Mouse (Mus musculus): ENCODE measurements around the gene Pcare. TPM values are rescaled to one million over a fixed set of nuclear protein-coding genes. Genes with fewer than 3 reads are reported as not detected.
"Not testable (repeated sequence)": the region's sequence is repeated elsewhere in the genome, so short reads cannot be mapped to it uniquely, and the experiment has no call there.

Gene Pcare
- total RNA-seq (2021) = under 1 TPM; 0.44 to 0.45 TPM
- long read RNA-seq, experiment 1 = 0 reads
- long read RNA-seq, experiment 2 = 0 reads

GRCm38 (mm10) chr17:71752831-71753230, at the start of gene Pcare:
TSS of gene Pcare (minus strand) at chr17:71752894.
- no peak for DNase-seq (ENCODE audit: low spot score in 2 of 2)

GRCm38 (mm10) chr17:71795521-71796205, 43.0 kb upstream of the Pcare start:
- DNase-seq (ENCODE audit: low spot score in 2 of 2) = no peak

DNA sequence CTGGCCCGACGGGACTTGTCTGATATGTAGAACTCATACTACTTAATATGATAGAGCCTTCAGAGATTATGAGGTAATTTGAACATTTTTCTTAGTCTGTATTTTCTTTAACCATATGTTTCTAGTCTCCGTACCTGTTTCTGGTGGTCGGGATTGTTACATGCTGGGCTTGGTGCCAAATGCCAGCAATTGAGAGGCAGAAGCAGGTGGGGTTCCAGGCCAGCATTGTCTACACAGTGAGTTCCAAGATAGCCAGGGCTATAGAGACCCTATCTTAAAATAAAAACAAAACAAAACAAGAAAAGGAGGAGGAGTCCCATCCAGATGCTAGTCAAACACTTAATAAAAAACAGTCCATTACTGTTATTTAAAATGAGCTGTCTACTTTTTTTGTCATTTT, 38.9 kb upstream of the Pcare start:
- no peak for DNase-seq (ENCODE audit: low spot score in 2 of 2)

GRCm38 (mm10) chr17:71791109-71791508, 38.4 kb upstream of the Pcare start:
- DNase-seq (ENCODE audit: low spot score in 2 of 2) = no peak

- DNase-seq (ENCODE audit: low spot score in 2 of 2) = no peak
Observed at GRCm38 (mm10) chr17:71786456-71786855, 33.8 kb upstream of the Pcare start.

GRCm38 (mm10) chr17:71783366-71783735, 30.7 kb upstream of the Pcare start:
- peak; percentile 23 for DNase-seq (ENCODE audit: low spot score in 2 of 2)

DNA sequence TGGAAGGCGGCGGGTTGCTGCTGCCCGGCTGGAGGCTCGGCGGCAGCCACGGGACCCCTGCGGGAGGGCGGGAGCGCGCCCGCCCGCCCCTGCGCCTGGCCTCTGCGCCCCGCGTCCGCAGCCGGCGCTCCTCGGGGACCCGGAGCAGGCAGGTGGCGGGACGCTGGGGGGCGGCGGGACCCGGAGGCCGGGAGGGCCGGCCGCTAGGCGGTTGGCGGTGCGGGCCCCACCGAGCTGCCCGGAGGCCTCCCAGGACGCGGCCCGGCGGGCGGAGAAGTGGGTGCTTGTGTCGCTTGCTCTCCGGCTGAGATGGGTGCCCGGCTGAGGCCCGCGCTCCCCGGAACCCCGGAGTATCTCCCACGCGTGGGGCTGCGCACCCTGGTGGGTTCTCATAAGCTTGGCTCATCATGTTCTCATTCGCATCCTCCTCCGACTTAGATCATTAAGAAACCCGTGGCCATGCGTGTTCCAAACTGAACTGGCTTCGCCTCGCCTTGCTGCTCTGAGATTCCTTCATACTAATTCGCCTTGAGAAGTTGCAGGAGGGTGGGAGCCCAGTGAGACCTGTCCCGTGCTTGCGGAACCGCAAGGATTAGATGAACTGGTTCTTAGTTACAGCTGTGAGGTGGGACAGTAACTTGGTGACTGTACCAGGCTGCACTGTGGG, 30.1 kb upstream of the Pcare start:
- peak; percentile 39 to 41 for DNase-seq (ENCODE audit: low spot score in 2 of 2)

DNA sequence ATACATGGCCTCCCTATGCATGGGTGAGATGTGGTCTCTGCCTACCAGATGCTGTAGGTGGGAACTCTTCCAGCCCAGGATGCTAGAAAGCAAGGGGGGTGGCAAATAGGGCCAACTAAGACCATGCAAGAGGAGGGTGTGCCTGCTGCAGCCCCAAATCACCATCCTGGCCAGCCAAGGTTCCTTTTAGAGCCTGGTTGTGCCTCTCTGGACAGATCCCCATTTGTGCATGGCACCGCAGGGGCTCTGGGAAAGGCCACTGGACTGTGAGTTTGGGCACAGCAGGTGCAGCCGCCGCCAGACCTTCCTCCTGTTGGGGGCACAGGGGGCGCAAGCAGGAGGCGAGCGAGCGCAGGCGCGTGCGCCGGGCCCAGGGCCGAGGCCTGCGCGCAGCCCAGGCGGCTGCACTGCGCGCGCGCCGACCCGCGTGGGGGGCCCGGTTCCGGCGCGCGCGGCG, 29.6 kb upstream of the Pcare start:
- peak; percentile 34 to 45 for DNase-seq (ENCODE audit: low spot score in 2 of 2)

- DNase-seq (ENCODE audit: low spot score in 2 of 2) = peak; percentile 90 to 91
Observed at GRCm38 (mm10) chr17:71780945-71781344, 28.3 kb upstream of the Pcare start.

- DNase-seq (ENCODE audit: low spot score in 2 of 2) = no peak
Observed at GRCm38 (mm10) chr17:71780490-71780889, 27.8 kb upstream of the Pcare start.

DNA sequence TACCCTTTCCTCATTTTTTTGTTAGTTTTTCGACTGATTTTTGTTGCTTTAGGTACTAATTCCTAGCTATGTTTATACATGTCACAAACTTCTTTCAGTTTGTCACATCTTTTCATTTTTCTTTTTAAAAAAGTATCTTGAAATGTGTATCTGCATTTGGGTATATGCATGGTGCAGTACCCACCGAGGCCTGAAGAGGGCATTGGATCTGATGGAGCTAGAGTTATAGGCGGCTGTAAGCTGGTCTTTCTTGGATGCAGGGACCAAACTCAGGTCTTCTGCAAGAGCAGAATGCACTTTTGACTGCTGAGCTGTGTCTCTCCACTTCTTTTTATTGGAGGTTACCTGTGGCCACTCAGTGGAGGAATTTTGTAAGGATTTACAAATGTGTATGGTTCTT, 26.0 kb upstream of the Pcare start:
- no peak for DNase-seq (ENCODE audit: low spot score in 2 of 2)

GRCm38 (mm10) chr17:71775279-71775678, 22.6 kb upstream of the Pcare start:
- DNase-seq (ENCODE audit: low spot score in 2 of 2) = no peak

- DNase-seq (ENCODE audit: low spot score in 2 of 2) = no peak
Observed at GRCm38 (mm10) chr17:71774173-71774572, 21.5 kb upstream of the Pcare start.

DNA sequence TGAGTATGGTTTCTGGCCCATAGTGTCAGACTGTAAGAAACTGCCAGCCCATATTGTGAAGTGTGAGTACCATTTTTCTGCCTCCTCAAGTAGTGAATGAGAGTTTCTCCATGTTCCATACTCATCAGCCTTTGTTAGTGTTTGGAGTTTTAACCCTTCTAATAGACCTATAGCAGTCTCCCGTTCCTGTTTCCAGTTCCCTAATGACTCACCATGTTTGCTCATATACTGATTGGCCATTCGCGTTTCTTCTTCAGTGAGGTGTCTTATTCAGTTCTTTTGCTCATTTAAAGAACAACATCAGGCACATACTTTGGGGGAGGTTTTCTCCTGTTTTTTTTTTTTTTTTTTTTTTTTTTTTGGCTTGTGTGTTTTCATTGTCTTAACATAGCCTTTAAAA, 18.0 kb upstream of the Pcare start:
- no peak for DNase-seq (ENCODE audit: low spot score in 2 of 2)

GRCm38 (mm10) chr17:71769564-71769963, 16.9 kb upstream of the Pcare start:
- DNase-seq (ENCODE audit: low spot score in 2 of 2) = no peak

GRCm38 (mm10) chr17:71768173-71768572, 15.5 kb upstream of the Pcare start, which contains the start of gene Clip4:
TSS of gene Clip4 (plus strand) at chr17:71768473.
- not testable (repeated sequence) for DNase-seq (ENCODE audit: low spot score in 2 of 2)

GRCm38 (mm10) chr17:71760536-71760935, 7.8 kb upstream of the Pcare start:
- DNase-seq (ENCODE audit: low spot score in 2 of 2) = no peak

GRCm38 (mm10) chr17:71749616-71750168, 3.0 kb downstream of the Pcare start:
- no peak for DNase-seq (ENCODE audit: low spot score in 2 of 2)

- no peak for DNase-seq (ENCODE audit: low spot score in 2 of 2)
Observed at GRCm38 (mm10) chr17:71747561-71747960, 5.1 kb downstream of the Pcare start.

DNA sequence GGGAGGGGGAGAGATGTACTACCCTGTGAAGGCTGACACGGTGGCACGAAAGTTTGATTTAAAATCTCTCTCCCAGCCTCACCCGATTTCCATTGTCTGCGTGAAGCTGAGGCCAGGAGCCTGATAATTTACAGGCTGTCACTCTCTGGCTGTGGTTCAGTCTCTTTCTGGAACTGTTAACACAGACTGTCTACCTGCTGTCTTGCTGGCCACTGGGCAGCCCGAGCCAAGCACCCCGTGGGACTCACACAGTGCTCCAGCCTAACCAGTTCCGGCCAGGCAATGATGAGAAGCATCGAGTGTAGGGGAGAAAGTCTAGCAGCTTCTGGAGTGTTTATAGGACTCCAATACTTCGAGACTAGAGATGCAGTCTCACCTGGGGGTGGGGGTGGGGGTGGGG, 6.6 kb downstream of the Pcare start:
- DNase-seq (ENCODE audit: low spot score in 2 of 2) = no peak

- peak; percentile 41 to 49 for DNase-seq (ENCODE audit: low spot score in 2 of 2)
Observed at GRCm38 (mm10) chr17:71742935-71743334, 9.8 kb downstream of the Pcare start.

- DNase-seq (ENCODE audit: low spot score in 2 of 2) = no peak
Observed at GRCm38 (mm10) chr17:71742156-71742555, 10.5 kb downstream of the Pcare start.
